Mouse (Mus musculus): Measurements from ENCODE around the gene Atg7. TPM values are rescaled to one million over a fixed set of nuclear protein-coding genes. Genes with fewer than 3 reads are reported as not detected.
"Not testable (repeated sequence)": the region's sequence is repeated elsewhere in the genome, so short reads cannot be mapped to it uniquely, and the experiment has no call there.

Atg7 gene
- total RNA-seq, 2 experiments from 2014 or later, result 7.9 to 9.0 TPM

- peak; percentile 92 for DNase-seq (ENCODE audit: low spot score)
These were observed 232.2 kb downstream of the Atg7 start for GRCm38 (mm10) chr6:114875018-114875558.

DNA sequence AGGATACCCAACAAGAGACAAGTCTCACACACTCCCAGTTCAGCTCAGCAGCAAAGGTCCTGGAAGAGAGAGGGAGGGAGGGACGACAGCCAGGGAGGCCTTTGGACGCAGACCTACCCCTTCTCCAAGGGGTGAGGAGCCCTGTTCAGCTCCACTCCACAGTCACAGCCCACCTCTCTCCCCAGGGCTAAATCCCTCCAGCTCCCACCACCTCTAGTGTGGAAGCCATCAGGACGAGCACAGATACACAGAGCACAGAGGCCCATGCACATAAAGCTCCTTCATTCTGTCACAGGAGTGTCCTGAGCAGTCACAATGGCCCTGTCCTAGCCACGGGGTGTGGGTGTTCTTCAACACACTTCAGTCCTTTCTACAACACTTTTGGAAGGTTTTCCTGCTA is 233.1 kb downstream of the Atg7 start:
- DNase-seq (ENCODE audit: low spot score), result no peak

DNA sequence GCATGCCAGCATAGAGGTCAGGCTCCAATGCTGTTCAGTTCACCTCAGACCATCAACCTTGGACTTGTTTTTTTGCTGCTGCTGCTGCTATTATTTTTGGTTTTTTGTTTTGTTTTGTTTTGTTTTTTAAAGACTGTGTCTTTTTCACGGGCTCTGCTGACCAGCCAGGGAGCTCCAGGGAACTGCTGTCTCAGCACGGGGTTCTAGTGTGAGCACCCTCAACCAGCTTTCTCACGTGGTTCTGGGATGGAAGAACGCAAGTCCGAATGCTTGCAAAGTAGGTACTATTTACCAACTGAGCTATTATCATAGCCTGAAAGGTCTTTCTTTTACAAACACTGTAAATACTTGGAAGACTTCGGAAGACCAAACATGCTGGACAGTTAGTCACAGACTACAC is 233.6 kb downstream of the Atg7 start:
- DNase-seq (ENCODE audit: low spot score), result no peak

GRCm38 (mm10) chr6:114878841-114879520 is 236.1 kb downstream of the Atg7 start:
- no peak for DNase-seq (ENCODE audit: low spot score)

DNA sequence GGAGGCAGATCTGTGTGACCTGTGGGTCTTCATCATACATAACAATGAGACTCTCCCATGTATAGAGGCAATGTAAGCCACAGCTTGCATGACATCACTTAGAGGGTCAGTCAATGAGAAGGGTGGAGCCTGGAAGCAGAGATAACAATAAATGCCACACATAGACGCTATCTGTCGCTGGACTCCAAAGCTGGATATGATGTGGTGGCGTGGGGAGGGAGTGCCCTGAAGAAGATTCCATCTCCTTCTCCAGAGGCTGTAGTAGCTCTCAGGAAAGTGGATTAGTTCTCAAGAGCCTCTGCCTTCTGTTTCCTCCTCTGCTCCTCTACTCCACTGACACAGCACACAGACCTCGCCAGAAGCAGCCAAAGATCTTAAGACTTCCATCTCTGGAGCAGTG is 237.9 kb downstream of the Atg7 start:
- no peak for DNase-seq (ENCODE audit: low spot score)

GRCm38 (mm10) chr6:114882212-114882611 is 239.3 kb downstream of the Atg7 start:
- DNase-seq (ENCODE audit: low spot score), result no peak

GRCm38 (mm10) chr6:114882675-114883074 is 239.8 kb downstream of the Atg7 start:
- DNase-seq (ENCODE audit: low spot score), result no peak

- peak; percentile 56 for DNase-seq (ENCODE audit: low spot score)
These were observed 240.4 kb downstream of the Atg7 start for GRCm38 (mm10) chr6:114883261-114883740.

GRCm38 (mm10) chr6:114885129-114885528 is 242.2 kb downstream of the Atg7 start:
- no peak for DNase-seq (ENCODE audit: low spot score)

DNA sequence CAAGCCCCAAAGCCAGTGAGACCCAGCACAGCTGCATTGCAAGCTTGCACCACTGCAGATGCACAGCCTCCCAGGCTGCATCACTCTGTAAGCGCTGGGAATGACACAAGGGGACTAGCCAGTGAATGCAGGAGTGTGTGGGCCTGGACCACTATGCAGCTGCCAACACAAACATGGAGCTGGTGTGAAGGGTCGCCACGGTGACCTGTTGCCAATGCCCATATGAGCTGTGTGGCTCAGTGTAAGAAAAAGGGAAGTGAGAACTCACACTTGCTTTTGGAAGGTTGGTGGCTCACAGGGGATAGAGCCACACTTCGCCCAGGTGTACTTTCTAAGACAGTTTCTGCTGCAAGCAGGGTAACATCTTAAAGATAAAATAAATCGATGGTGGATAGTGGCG is 243.1 kb downstream of the Atg7 start:
- DNase-seq (ENCODE audit: low spot score), result no peak

DNA sequence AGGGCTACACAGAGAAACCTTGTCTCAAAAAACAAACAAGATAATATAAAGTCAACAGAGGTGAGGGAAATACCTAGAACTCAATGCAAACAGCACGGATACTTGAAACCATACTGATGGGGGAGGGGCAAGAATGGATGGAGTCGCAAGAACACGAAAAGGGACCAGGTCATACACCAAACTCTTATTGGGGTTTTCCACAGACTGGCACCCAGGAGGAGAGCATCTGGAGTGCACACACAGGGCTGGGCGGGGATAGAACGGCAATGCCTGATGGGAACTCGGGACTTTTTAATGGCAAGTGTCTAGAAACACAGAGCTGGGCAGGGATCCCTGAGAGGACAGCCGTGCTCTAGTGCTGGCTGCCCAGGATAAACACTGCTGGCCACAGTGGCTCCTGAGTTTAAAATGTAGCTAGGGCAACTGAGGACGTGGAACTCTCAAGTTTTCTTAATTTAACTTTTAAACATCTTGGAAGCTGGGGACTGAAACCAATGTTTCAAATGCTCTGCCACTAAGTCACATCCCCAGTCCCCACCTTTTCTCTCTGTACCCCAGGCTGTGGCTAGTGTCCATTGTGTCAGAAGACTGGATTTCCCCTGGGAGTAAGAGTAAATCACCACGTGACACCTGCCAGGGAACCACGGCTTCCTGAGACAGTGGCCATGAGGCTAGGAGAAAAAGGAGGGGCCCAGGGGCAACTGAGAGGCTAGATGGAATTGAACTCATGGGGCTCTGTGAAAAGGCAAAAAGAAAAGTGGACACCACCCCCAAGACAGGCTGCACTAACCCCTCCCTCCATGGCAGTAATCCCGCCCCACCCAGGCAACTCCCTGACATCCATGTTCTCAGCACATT is 243.8 kb downstream of the Atg7 start:
- peak; percentile 48 for DNase-seq (ENCODE audit: low spot score)

GRCm38 (mm10) chr6:114888922-114889321 is 246.0 kb downstream of the Atg7 start:
- peak; percentile 74 for DNase-seq (ENCODE audit: low spot score)

DNA sequence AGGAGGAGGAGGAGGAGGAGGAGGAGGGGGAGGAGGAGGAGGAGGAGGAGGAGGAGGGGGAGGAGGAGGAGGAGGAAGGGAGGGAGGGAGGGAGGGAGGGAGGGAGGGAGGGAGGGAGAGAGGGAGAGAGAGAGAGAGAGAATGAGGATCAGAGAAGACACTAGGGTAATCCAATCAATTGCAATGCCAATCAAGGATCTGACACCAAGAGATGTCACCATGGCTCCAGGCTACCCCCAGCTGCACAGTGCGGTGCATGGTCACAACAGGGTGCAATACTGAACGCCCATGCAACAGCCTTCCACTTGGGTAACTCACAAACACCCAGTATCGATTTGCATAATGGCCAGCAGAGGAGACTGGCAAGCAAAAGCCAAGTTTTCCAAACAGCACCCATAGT is 247.1 kb downstream of the Atg7 start:
- DNase-seq (ENCODE audit: low spot score), result not testable (repeated sequence)

DNA sequence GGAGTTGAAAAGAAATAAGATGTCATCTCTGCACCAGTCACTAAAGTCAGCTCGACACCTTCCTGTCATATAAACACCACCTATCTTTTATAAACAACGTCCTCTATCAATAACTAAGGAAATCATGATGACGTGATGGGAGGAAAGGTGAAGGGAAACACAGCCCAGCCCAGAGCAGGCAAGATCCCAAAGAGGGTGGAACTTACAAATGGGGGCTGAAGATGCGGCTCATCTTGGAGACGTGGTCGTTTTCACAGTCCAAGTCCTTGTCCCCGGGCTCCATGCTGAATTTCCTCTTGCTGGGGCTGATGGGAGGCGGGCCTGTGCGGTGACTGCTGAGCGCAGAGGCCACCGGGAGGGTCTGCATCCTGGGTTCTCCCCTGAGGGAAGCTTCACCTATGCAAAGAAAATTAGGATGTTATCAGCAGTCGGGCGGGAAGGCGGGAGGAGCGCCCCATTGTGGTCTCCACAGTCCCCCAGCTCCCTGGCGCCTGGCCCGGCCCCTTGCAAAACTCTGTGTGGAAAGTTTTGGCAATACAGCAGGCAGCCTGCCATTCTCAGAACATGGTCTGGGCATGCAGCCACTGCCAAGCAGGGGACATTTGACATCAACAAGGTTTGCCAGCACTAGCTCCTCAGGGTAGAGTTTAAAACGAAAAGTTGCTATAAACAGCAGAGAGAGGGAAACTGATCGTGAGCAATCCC is 247.7 kb downstream of the Atg7 start:
- DNase-seq (ENCODE audit: low spot score), result peak; percentile 92

DNA sequence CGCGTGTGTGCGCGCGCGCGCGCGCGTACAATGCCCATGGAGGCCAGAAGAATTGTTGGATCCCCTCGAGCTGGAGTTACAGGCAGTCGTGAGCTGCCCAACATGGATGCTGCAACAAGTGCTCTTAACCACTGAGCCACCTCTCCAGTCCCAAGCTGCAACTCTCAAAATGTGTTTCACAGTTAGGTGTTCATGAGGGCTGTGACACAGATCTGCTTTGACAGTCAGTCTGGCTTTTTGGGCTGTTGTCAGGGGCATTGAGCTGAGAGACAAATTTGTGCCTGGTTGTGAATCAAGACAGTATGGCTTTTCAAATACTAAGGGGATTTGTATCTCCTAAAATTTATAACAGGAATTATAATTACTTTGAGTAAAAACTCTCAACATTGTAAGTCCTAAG is 248.4 kb downstream of the Atg7 start:
- no peak for DNase-seq (ENCODE audit: low spot score)

- no peak for DNase-seq (ENCODE audit: low spot score)
These were observed 248.9 kb downstream of the Atg7 start for GRCm38 (mm10) chr6:114891771-114892170.

DNA sequence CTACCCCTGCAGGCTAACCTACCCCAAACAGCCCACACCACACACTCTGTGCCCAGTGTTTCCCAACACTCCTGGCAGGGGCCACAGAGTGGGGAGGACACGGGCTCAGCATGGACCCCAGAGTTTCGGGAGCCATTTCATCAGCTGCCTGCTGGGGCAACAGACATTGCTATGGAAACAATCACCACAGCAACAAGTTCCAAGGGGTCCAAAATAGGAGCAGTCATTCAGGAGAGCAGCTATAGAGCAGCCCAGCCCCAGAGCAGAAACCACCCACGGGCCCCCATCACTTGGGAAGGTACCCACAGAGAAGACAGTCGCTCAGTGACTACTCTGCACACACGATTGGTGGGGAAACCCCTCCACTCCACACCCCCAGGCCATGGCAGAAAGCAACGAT is 249.5 kb downstream of the Atg7 start:
- peak; percentile 60 for DNase-seq (ENCODE audit: low spot score)

- DNase-seq (ENCODE audit: low spot score), result peak; percentile 89
These were observed 250.7 kb downstream of the Atg7 start for GRCm38 (mm10) chr6:114893427-114894209.

GRCm38 (mm10) chr6:114894548-114895106 is 251.7 kb downstream of the Atg7 start:
- DNase-seq (ENCODE audit: low spot score), result no peak

DNA sequence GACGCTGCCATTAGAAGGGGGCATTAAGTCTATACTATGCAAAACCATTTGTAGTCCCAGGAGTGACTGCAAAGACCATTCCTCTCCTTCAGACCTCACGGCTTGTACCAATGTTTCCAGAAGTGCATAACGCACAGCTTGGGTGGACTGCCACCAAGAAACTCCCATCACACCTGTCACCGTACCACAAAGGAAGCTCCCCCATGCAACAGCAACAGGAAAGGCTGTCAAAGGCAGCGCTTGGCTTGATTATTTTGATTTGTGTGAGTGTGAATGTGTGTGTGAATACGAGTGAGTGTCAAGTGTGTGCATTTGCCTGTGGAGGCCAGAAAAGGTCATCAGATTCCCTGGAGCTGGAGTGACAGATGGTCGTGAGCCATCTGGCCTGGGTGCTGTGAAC is 252.3 kb downstream of the Atg7 start:
- DNase-seq (ENCODE audit: low spot score), result no peak

DNA sequence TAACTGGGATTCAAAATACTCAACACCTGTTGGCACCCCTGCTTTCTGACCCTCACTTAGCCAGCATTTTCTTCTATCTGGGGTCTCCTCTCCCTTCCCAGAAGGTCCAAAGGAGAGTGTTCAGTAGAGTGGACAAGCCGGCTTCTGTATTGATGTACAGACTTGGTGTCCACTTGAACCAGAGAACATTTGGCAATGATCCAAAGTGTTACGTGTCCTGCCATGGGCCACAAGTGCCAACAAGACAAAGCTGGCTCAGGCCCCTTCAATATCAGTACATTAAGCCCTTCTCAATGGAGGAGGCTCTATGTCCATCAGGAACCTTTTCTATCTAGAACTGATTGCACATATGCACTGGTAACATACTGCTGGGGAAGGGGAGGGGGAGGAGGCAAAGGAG is 253.4 kb downstream of the Atg7 start:
- no peak for DNase-seq (ENCODE audit: low spot score)

Data from gastrocnemius, adult 18-20 months (tissue).